Mouse (Mus musculus): Measurements from ENCODE around the gene B4galnt4. TPM values are rescaled to one million over a fixed set of nuclear protein-coding genes. Genes with fewer than 3 reads are reported as not detected.

The B4galnt4 gene
- polyA plus RNA-seq (2012; rRNA removed), result 1.2 and 1.6 TPM in 2 replicates

DNA sequence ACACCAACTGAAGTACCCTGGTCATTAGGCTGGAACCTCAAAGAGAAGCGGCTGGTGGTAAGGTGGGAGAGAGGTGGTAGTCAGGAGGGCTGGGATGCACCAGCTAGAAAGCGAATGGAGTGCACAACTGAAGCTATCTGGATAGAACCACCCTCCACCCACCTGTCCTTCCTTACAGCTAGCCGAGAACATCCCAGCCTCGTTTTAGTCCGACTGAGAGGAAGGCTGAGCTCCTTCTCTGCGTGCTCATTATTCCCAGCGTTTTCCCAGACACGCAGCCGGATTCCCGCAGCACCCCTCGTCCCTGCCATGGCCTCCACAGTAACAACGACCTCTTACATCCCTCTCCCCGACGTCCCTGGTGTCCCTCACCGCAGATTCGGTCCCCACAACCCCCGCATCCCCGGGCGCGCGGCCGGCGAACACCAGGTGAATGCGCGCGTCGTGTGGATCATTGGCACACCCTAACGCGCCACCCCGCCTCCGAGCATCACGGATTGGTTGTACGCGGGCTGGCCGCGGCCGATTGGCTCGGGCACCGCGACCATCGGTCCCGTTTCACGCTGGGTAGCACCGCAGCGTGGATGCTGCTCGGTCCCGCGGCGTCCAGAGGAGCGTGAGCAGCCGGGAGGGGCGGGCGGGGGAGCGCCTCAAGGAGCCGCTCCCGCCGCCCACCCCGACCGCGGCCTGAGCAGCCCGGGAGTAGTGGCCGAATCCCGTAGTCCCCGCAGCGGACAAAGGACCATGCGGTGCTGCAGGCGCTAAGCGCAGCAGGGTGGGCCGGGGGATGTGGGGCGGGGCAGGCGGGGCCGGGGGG, at the start of gene B4galnt4:
Gene B4galnt4, plus strand, starts transcription at position 679 of the 817 bp plus-strand sequence.

DNA sequence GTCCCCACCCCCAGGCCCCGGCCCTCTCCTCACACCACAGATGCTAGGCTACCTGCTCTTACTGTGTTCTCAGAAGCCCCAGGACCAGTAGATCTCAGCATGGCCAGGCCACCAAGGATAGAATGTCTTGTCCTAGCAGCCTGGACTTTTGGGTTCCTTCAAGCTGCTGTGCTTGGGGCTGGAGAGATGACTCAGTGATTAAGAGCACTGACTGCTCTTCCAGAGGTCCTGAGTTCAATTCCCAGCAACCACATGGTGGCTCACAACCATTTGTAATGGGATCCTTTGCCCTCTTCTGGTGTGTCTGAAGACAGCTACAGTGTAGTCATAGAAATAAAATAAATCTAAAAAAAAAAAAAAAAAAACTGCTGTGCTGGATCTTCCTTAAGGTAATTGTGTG, 43.1 kb upstream of the B4galnt4 start, which contains the start of gene Ifitm6:
Gene Ifitm6, minus strand, starts transcription at position 101 of the 400 bp plus-strand sequence.

DNA sequence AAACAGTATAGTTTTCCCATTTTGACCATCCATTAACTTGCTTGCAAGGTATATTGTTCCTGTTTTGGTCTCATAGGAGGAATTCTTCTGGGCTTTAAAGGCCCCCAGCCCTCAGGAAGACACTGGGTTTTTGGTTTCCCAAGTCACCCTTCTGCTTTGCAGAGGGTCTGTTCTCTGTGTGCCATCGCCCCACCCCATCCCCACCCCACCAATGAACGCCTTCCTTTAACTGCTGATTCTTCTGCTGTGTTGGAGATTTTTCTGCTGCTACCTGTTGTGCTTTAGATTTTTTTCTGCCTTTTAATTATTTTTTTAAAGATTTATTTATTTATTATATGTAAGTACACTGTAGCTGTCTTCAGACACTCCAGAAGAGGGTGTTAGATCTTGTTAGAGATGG, 32.1 kb upstream of the B4galnt4 start, which contains the start of gene Gm17387:
Gene Gm17387, plus strand, starts transcription at position 301 of the 400 bp plus-strand sequence.

DNA sequence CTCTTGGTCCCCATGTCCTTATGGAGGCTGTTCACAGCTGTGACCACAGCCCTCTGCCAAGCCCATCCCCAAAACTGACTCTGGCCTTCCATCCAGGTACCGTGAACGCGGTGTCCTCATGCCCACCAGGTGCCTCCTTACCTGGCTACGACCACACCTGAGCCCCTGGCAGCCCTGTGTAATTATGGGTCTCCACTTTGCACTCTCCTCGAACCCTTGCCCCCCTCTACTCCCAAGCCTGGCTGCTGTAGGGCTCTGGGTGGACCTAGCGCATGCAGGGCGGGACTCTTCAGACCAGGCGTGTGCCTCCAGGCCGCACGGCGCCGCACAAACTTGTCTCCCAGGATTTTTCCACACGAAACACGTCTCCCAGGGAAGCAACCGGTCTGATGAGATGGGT, 16.9 kb downstream of the B4galnt4 start, which contains the start of gene Pkp3:
Gene Pkp3, plus strand, starts transcription at position 378 of the 400 bp plus-strand sequence.

DNA sequence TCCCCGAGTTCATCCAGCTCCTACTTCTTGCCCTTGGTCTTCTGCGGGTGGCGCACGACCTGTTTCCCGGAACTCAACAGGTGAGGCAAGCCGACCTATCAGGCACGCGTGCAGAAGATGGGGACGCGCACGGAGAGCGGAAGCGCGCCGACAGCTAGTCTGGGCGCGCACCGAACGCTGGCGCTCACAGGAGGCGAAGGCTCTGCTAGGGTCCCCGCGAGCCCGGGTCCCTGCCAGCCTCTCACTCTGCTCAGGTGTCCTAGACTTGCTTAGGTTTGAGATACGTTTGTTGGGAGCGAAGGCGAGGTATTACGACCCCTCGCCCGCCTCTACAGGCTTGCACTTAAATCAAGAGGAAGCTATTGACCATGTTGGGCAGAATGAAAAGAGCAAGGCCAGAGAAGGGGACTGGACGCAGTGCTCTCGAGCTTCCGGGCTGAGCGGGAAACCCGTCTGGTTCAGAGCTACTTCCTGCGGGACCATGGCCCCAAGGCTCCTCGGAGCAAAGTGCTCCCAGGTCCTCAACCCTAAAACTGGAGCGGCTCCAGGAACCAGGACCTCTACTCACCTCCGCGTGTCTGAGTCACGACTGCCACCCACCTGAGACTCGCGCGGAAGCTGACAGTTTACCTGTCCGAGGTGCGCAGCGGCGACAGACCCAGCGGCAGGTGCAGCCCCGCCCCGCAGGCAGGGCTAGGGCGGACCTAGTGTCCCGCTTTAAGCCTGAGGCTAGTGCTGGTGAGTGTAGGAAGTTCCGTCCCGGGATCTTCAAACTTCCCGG, 39.2 kb downstream of the B4galnt4 start, which contains the start of gene Sigirr:
Gene Sigirr, minus strand, starts transcription at position 662 of the 781 bp plus-strand sequence.

DNA sequence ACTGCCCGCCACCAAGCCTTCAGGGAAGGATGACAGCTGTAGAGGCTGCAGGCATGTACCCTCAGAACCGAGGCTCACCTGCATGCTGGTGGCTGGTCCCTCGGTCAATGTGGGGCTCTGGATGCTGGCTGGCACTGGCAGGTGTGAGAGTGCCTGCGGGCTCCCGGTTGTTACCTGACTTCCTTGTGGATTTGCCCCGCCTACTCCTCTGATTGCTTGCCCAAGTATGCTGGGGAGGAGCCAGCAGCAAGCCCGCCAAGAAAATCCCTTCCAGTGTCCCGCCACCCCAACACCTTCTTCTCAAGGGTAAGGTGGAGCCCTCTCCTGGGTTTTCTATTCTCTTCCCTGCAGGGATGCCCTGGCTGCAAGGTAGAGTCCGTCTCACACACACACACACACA, 56.7 kb downstream of the B4galnt4 start, which contains the start of gene Ano9:
Gene Ano9, minus strand, starts transcription at position 171 of the 400 bp plus-strand sequence.

Other genes with a start within 250 kb of the B4galnt4 start
- gene Zfp941, start 238.9 kb upstream of the B4galnt4 start, polyA plus RNA-seq (2012; rRNA removed), result 0.01 and 0.02 TPM in 2 replicates
- gene Urah, start 226.1 kb upstream of the B4galnt4 start, polyA plus RNA-seq (2012; rRNA removed), result 24.9 and 25.9 TPM in 2 replicates
- not detected in 2 replicates for gene Scgb1c1, start 215.6 kb upstream of the B4galnt4 start, polyA plus RNA-seq (2012; rRNA removed)
- not detected in 2 replicates for gene Odf3, start 213.3 kb upstream of the B4galnt4 start, polyA plus RNA-seq (2012; rRNA removed)
- not detected in 2 replicates for gene Gm45785, start 204.8 kb upstream of the B4galnt4 start, polyA plus RNA-seq (2012; rRNA removed)
- 38.8 and 38.9 TPM in 2 replicates for gene Ric8a, start 204.1 kb upstream of the B4galnt4 start, polyA plus RNA-seq (2012; rRNA removed)
- gene Bet1l, start 203.5 kb upstream of the B4galnt4 start, polyA plus RNA-seq (2012; rRNA removed), result 7.5 and 8.6 TPM in 2 replicates
- gene Psmd13, start 179.1 kb upstream of the B4galnt4 start, polyA plus RNA-seq (2012; rRNA removed), result 26.4 and 30.2 TPM in 2 replicates
- gene Sirt3, start 178.8 kb upstream of the B4galnt4 start, polyA plus RNA-seq (2012; rRNA removed), result 12.7 and 14.2 TPM in 2 replicates
- 24.9 and 30.2 TPM in 2 replicates for gene Cox8b, start 160.7 kb upstream of the B4galnt4 start, polyA plus RNA-seq (2012; rRNA removed)
- 0.08 and 0.19 TPM in 2 replicates for gene Nlrp6, start 140.2 kb upstream of the B4galnt4 start, polyA plus RNA-seq (2012; rRNA removed)
- gene Pgghg, start 119.7 kb upstream of the B4galnt4 start, polyA plus RNA-seq (2012; rRNA removed), result 13.5 and 15.5 TPM in 2 replicates
- 0.67 and 1.3 TPM in 2 replicates for gene Ifitm5, start 110.8 kb upstream of the B4galnt4 start, polyA plus RNA-seq (2012; rRNA removed)
- gene Gm45717, start 105.2 kb upstream of the B4galnt4 start, polyA plus RNA-seq (2012; rRNA removed), result not detected in 2 replicates
- 255 and 272 TPM in 2 replicates for gene Ifitm2, start 105.1 kb upstream of the B4galnt4 start, polyA plus RNA-seq (2012; rRNA removed)
- 46.7 and 48.2 TPM in 2 replicates for gene Ifitm1, start 93.9 kb upstream of the B4galnt4 start, polyA plus RNA-seq (2012; rRNA removed)
- gene Ifitm3, start 50.3 kb upstream of the B4galnt4 start, polyA plus RNA-seq (2012; rRNA removed), result 83.2 and 93.7 TPM in 2 replicates
- 0.83 and 1.1 TPM in 2 replicates for gene Ifitm6, start 43.2 kb upstream of the B4galnt4 start, polyA plus RNA-seq (2012; rRNA removed)
- gene Gm17387, start 32.0 kb upstream of the B4galnt4 start, polyA plus RNA-seq (2012; rRNA removed), result not detected in 2 replicates
- 87.1 and 93.8 TPM in 2 replicates for gene Pkp3, start 17.1 kb downstream of the B4galnt4 start, polyA plus RNA-seq (2012; rRNA removed)
- 18.7 and 23.0 TPM in 2 replicates for gene Sigirr, start 39.5 kb downstream of the B4galnt4 start, polyA plus RNA-seq (2012; rRNA removed)
- 18.4 and 22.0 TPM in 2 replicates for gene Ano9, start 56.7 kb downstream of the B4galnt4 start, polyA plus RNA-seq (2012; rRNA removed)
- gene Ptdss2, start 61.3 kb downstream of the B4galnt4 start, polyA plus RNA-seq (2012; rRNA removed), result 9.4 and 13.8 TPM in 2 replicates
- 80.4 and 88.4 TPM in 2 replicates for gene Rnh1, start 111.8 kb downstream of the B4galnt4 start, polyA plus RNA-seq (2012; rRNA removed)
- gene Hras, start 132.9 kb downstream of the B4galnt4 start, polyA plus RNA-seq (2012; rRNA removed), result 44.2 and 44.7 TPM in 2 replicates
- gene Lrrc56, start 133.1 kb downstream of the B4galnt4 start, polyA plus RNA-seq (2012; rRNA removed), result 2.5 and 2.6 TPM in 2 replicates
- 3.7 and 6.7 TPM in 2 replicates for gene Lmntd2, start 153.0 kb downstream of the B4galnt4 start, polyA plus RNA-seq (2012; rRNA removed)
- 85.9 and 98.2 TPM in 2 replicates for gene Rassf7, start 154.8 kb downstream of the B4galnt4 start, polyA plus RNA-seq (2012; rRNA removed)
- 15.5 and 16.7 TPM in 2 replicates for gene Phrf1, start 167.7 kb downstream of the B4galnt4 start, polyA plus RNA-seq (2012; rRNA removed)
- gene Irf7, start 205.4 kb downstream of the B4galnt4 start, polyA plus RNA-seq (2012; rRNA removed), result 43.3 and 72.0 TPM in 2 replicates
- gene Cdhr5, start 215.7 kb downstream of the B4galnt4 start, polyA plus RNA-seq (2012; rRNA removed), result 1.7 and 3.0 TPM in 2 replicates
- gene Sct, start 218.0 kb downstream of the B4galnt4 start, polyA plus RNA-seq (2012; rRNA removed), result 0.56 and 1.6 TPM in 2 replicates
- gene Drd4, start 230.9 kb downstream of the B4galnt4 start, polyA plus RNA-seq (2012; rRNA removed), result not detected in 2 replicates